Mouse (Mus musculus) large intestine, adult 2 months (tissue): ENCODE measurements around the gene Mpzl2. TPM values are rescaled to one million over a fixed set of nuclear protein-coding genes. Genes with fewer than 3 reads are reported as not detected.

Experiments used
- DNase-seq: peaks from one replicate; pipeline ENCODE4 v3.0.0-alpha.2; 2012; ENCODE audit warnings: low read depth, low spot score
- WGBS: fragments of 180-500 bp; shearing (Covaris S2); methylation state at CpG from one replicate; pipeline ENCODE4 v1.1.7; 2018; 5-methylcytosine and 5-hydroxymethylcytosine counted together
- polyA plus RNA-seq: library from polyadenylated mRNA; depleted of rRNA; stranded (reverse); fragments of >200 nt; gene quantifications from 2 replicates; pipeline ENCODE4 v1.2.3, GENCODE M21; 2012; rRNA removed

Gene Mpzl2
- polyA plus RNA-seq, 1 experiment: 13.6 TPM

GRCm38 (mm10) chr9:45079011-45079410 lies 39.4 kb downstream of the Mpzl2 start, which contains the start of gene Jaml:
TSS of gene Jaml (plus strand) at chr9:45079183.
- 82% methylated on average over 5 of the region's 5 CpGs for WGBS
- DNase-seq: no peak

DNA sequence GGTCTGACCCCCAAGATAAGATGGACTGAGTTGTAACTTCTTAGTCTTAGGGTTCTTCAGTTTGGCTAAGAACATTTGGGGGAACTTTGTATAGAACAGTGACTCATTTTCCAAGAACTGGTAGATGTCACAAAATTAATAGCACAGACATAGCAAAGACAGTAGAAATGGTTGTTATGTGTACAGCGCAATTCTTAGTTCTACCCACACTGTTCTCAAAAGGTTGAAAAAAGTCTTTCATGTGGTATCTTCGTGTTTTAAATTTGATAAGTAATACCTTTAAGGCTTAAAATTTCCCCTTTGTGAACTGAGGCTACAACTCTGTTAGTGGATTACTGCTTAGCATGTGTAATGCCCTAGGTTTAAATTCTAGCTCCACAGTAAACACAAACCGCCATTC lies 43.5 kb downstream of the Mpzl2 start:
- 91% methylated on average over 3 of the region's 3 CpGs for WGBS
- no peak for DNase-seq

GRCm38 (mm10) chr9:45084556-45084955 lies 45.0 kb downstream of the Mpzl2 start:
- 71% methylated on average over 5 of the region's 5 CpGs for WGBS
- DNase-seq: no peak

- WGBS: 78% methylated on average over 12 of the region's 12 CpGs
Measured at GRCm38 (mm10) chr9:45085741-45086690, 46.4 kb downstream of the Mpzl2 start.

GRCm38 (mm10) chr9:45088040-45088439 lies 48.4 kb downstream of the Mpzl2 start:
- DNase-seq: no peak

More at GRCm38 (mm10) chr9:45085741-45086690, 46.4 kb downstream of the Mpzl2 start:
- DNase-seq: no peak

GRCm38 (mm10) chr9:45090811-45091210 lies 51.2 kb downstream of the Mpzl2 start:
- DNase-seq: no peak
- WGBS: 78% methylated on average over 3 of the region's 3 CpGs

GRCm38 (mm10) chr9:45092641-45093040 lies 53.0 kb downstream of the Mpzl2 start:
- no peak for DNase-seq

GRCm38 (mm10) chr9:45095149-45095937 lies 55.7 kb downstream of the Mpzl2 start:
- no peak for DNase-seq
- 54% methylated on average over 6 of the region's 6 CpGs for WGBS

More at GRCm38 (mm10) chr9:45092641-45093040, 53.0 kb downstream of the Mpzl2 start:
- WGBS: 72% methylated on average over 4 of the region's 4 CpGs

GRCm38 (mm10) chr9:45097877-45098276 lies 58.3 kb downstream of the Mpzl2 start:
- no peak for DNase-seq
- WGBS: 93% methylated on average over 5 of the region's 5 CpGs

DNA sequence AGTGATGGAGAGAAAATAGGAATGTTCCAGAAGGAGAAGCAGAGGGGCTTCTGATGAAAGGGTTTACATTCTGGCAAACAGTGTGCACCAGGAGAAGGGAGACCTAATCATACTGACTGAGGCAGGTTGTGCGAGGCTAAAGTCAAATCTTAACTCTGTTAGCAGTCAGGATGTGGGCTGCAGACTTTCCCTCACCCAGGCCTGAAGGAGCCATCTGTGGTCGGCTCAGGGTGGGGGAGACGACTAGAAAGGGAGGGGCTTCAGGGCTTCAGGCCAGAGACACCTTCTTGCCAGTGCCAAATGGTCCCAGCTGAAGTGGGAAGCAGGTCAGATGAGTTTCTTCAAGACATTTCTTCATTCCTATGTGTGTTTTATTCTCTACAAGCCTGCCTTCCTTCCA lies 58.8 kb downstream of the Mpzl2 start:
- 49% methylated on average over 3 of the region's 3 CpGs for WGBS
- DNase-seq: no peak

DNA sequence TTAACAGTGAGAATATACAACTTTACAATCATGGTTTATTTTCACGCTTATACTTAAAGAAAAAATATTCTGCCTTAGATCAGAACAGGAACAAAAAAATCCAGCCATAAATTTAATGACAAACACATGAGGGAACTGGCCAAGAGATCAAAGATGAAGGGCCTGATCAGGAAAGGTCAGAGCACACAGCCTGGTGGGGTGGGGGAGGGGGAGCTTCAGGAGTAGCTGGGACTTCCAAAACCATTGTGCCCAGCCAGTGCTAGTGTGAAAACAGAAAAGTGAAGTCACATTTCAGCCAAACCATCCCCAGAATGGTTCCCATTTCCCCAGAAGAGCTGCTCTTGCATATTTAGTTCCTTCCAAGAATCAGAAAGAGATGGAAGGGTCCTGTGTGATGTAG lies 62.9 kb downstream of the Mpzl2 start:
- 28% methylated on average over 1 of the region's 1 CpGs for whole genome bisulfite sequencing
- DNase-seq: no peak

- 28% methylated on average over 11 of the region's 11 CpGs for WGBS
- DNase-seq: no peak
Measured at GRCm38 (mm10) chr9:45103211-45103979, 63.8 kb downstream of the Mpzl2 start.

Other genes starting within 250 kb of the Mpzl2 start
- gene Tmem25, start 240.5 kb upstream of the Mpzl2 start, polyA plus RNA-seq: 8.2 TPM in 2 replicates
- gene Ttc36, start 236.7 kb upstream of the Mpzl2 start, polyA plus RNA-seq: 6.9 and 11.8 TPM in 2 replicates
- 4.9 and 13.6 TPM in 2 replicates for gene Kmt2a, start 158.5 kb upstream of the Mpzl2 start, polyA plus RNA-seq
- 453 and 486 TPM in 2 replicates for gene Atp5l, start 119.1 kb upstream of the Mpzl2 start, polyA plus RNA-seq
- gene Ube4a, start 74.2 kb upstream of the Mpzl2 start, polyA plus RNA-seq: 10.3 and 15.9 TPM in 2 replicates
- 9.3 and 9.5 TPM in 2 replicates for gene Cd3g, start 59.4 kb upstream of the Mpzl2 start, polyA plus RNA-seq
- 4.8 and 5.3 TPM in 2 replicates for gene Cd3d, start 58.0 kb upstream of the Mpzl2 start, polyA plus RNA-seq
- 11.1 and 14.3 TPM in 2 replicates for gene Cd3e, start 30.2 kb upstream of the Mpzl2 start, polyA plus RNA-seq
- 4.5 and 7.6 TPM in 2 replicates for gene Mpzl3, start 15.4 kb downstream of the Mpzl2 start, polyA plus RNA-seq
- 4.4 and 10.2 TPM in 2 replicates for gene Jaml, start 39.4 kb downstream of the Mpzl2 start, polyA plus RNA-seq
- gene Scn2b, start 78.0 kb downstream of the Mpzl2 start, polyA plus RNA-seq: 2.3 and 2.8 TPM in 2 replicates
- 0.05 and 0.10 TPM in 2 replicates for gene Scn4b, start 98.6 kb downstream of the Mpzl2 start, polyA plus RNA-seq
- gene BC049352, start 142.2 kb downstream of the Mpzl2 start, polyA plus RNA-seq: 0.15 TPM in 1 of 2 replicates, not detected in the other
- gene Tmprss4, start 164.3 kb downstream of the Mpzl2 start, polyA plus RNA-seq: 147 and 155 TPM in 2 replicates
- gene Il10ra, start 229.3 kb downstream of the Mpzl2 start, polyA plus RNA-seq: 6.0 and 7.7 TPM in 2 replicates